Mouse (Mus musculus) ovary, postnatal 14 days (tissue): ENCODE results near the gene Xaf1.

ENCODE experiments used
- DNase-seq: peaks from one replicate; pipeline ENCODE4 v3.0.0; 2022; ENCODE audit warnings: low spot score

Gene Xaf1

GRCm38 (mm10) chr11:72301334-72301733 lies at the start of gene Xaf1:
Gene Xaf1, plus strand, starts transcription at chr11:72301629.
- DNase-seq, result peak; percentile 43

GRCm38 (mm10) chr11:72255629-72256028 lies 45.8 kb upstream of the Xaf1 start:
- no peak for DNase-seq

GRCm38 (mm10) chr11:72256441-72256840 lies 45.0 kb upstream of the Xaf1 start:
- DNase-seq, result no peak

DNA sequence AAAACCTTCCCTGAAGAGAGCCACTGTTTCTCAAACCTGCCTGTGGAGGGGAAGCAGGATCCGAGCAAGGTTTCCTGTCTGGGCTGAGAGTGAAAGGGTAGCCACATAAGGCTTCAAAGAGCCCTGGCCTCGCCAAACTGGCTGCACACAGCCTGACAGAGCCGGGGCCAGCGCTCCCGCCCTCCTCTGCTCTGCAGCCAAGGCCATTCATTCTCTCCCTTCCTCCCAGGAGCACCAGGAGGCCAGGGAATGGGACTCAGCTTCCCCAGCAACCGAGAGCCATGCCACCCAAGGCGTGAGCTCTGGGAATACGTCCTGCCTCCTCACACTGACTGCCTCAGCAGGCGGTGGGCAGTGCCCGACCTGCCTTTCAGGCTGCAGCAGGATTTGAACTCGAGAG lies 35.9 kb upstream of the Xaf1 start:
- no peak for DNase-seq

DNA sequence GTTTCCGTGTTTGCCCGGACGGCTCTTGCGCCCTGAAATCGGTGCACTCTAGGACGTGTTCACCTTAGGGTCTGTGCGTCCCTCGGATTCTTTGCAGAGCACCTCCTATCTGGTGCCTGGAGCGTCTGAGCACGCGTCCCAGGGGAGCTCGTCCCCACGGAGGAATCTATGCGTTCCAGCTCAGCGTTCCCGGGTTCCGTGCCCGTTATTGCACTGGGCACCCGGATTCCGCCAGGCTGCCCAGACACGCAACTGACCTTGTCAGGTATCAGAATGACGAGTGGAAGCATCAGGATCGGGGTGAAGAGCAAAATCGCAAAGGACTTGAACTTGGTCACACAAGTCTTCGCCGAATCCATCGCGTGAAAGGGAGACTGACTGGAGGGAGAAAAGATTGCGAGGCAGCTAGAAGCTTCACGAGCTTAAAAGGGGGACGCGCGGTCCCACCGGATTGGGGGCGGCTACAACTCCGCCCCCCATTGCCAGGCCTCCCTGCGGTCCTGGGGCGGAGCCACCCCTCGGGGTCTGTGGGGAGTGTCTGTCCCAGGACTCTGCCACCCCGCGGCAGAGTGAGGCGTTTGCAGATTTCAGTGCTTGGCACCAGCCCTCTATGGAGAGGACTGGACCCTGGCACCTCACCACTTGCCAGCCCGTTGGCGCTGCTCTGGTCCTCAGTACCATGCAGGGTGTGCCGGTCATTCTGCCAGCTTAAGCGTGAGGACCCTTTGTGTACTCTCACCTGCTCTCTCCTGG lies 35.0 kb upstream of the Xaf1 start:
- peak; percentile 41 for DNase-seq

GRCm38 (mm10) chr11:72266960-72267560 lies 34.4 kb upstream of the Xaf1 start, which contains the start of gene Slc13a5:
Gene Slc13a5, minus strand, starts transcription at chr11:72267222.
- DNase-seq, result no peak

- no peak for DNase-seq
Observed at GRCm38 (mm10) chr11:72271761-72272160, 29.7 kb upstream of the Xaf1 start.

DNA sequence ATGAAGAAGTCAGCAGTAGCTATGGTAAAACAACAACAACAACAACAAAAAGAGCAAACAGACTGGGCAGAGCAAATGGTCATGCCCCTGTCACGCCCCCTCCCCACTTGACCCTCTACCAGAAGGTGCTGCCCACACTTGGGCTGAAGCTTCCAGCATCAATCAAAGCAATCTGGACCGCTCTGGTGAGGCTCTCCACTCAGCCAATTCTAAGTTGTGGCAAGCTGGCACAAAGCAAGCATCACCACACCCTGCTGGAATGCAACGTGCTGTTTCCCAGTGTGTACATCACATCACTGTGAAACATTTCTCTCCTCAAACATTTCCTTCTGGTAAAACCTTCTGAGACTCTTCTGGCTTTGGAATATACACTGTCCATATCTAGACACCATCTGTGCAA lies 28.1 kb upstream of the Xaf1 start:
- no peak for DNase-seq

- DNase-seq, result no peak
Observed at GRCm38 (mm10) chr11:72281143-72281851, 20.1 kb upstream of the Xaf1 start.

GRCm38 (mm10) chr11:72281852-72282400 lies 19.5 kb upstream of the Xaf1 start:
- no peak for DNase-seq

GRCm38 (mm10) chr11:72283486-72284224 lies 17.8 kb upstream of the Xaf1 start:
- no peak for DNase-seq

- DNase-seq, result no peak
Observed at GRCm38 (mm10) chr11:72284532-72285182, 16.8 kb upstream of the Xaf1 start.

GRCm38 (mm10) chr11:72285971-72286480 lies 15.4 kb upstream of the Xaf1 start:
- DNase-seq, result no peak

DNA sequence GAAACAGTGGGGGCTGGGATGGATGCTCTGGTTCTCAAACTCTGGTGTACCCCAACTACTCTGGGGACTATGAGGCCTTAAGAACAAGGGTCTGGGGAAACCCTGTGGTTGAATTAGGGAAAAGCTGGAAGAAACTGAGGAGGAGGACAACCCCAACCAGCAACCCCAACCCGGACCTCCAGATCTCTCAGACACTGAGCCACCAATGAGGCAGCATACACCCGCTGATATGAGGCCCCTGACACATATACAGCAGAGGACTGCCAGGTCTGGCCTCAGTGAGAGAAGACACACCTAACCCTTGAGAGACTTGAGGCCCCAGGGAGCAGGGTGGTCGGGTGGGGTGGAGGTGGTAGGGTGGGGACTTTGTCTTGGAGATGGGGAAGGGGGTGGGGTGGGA lies 14.8 kb upstream of the Xaf1 start:
- DNase-seq, result no peak

DNA sequence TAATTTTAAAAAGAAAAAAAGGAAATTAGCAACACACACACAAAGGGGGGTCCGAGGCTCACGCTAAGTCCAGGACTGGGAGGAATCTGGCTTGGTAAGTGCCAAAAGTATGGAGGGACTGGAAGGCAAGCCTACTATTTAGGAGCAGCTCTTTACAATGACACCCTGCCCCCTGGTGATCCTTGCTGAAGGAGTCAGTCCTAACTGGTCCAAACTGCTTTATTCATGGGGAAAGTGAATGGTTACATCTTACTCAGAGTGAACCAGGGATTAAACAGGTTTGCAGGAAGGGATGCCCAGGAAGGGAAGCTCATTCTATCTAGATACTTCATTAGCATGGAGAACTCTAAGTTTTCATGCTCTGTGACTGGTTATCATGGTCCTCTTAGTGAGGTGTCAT lies 14.3 kb upstream of the Xaf1 start:
- no peak for DNase-seq

GRCm38 (mm10) chr11:72287543-72287942 lies 13.9 kb upstream of the Xaf1 start:
- no peak for DNase-seq

DNA sequence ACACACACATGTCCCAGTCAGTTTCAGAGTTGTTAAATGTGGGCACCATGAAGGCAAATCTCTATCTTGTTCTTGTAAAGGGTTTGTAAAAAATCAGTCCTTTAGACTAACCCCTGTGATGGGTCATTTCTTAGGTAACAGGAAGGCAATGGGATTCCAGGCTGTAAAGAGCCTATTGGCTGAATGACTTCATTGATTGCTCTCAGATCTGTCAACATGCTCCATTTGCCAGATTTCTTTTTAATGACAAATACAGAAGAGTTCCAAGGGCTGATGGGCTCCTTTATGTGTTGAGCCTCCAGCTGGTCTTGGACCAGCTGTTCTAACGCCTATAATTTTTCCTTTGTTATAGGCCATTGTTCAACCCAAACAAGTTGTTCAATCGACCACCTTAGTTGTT lies 8.3 kb upstream of the Xaf1 start:
- DNase-seq, result no peak

DNA sequence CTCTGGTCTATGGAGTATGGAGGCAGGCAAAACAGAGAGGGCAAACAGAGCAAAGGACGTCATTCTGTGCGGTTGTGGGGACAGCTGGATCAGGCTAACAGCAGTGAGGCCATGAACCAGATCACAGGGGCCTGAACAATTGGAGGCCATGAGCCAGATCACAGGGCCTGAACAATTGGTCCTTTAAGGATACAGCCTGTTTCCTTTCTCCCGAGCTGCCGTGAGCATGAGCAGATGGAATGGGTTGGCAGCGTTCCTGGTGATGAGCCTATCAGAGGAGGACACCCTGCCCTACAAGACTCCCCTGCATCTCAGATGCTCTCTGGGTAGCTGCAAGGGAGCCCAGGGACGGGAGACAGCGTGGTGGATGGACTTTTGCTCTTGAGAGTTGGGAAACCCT lies 801 bp downstream of the Xaf1 start:
- no peak for DNase-seq

DNA sequence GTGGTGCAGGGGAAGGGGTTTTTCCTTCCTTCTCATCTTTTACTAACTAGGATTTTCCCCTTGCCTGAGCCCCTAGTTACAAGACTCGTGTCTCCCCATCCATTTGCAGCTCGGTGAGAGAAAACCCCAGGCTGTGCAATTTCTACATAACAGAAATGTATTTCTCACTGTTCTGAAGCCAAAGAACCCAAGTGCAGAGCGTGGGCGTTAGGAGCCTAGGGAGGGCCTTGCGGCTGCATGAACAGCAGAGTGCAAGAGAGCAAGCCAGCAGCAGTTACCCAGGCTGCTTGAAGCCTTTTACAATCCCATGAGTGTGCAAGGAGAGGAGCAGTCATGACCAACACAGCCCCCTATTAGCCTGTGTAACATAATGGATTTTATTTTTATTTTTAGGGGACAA lies 6.0 kb downstream of the Xaf1 start:
- DNase-seq, result no peak

DNA sequence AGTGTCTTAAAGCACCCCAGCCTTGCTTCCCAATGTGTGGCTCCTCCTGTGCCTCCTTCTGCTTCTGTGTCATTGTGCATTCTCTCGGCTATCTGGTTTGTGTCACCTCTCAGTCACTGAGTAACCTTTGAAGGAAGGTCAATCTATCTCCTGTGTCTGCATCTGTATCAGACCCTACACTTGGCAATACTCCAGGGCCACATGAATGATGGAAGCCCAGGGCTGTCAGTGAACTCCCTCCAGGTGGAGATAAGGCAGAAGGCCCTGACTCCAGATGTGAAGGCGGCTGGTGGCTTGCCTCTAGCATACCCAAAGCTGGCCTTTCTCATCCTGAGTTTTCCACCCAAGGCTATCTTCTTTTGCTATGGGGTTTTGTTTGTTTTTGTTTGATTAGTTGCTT lies 7.6 kb downstream of the Xaf1 start:
- no peak for DNase-seq

DNA sequence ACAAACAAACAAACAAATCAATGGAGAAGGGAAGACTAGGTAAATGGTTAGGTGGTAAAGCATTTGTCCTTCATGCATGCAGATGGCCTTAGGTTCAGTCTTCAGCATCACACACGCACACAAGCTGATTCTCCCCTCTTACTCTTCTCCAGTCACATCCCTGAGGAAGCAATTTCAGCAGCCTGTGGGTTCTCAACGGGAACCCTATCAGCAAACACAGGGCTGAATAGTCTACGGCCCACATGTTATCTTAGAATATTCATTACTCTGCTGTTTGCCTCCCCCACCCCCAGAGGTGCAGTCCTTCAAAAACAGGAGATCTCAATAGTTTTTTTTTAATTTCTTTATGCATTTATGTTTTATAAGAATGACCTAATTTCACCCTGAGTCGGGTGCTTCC lies 9.1 kb downstream of the Xaf1 start:
- DNase-seq, result no peak
